Comparison of ENCODE assay signal across 8 mouse cellular contexts in the genomic region with DNA sequence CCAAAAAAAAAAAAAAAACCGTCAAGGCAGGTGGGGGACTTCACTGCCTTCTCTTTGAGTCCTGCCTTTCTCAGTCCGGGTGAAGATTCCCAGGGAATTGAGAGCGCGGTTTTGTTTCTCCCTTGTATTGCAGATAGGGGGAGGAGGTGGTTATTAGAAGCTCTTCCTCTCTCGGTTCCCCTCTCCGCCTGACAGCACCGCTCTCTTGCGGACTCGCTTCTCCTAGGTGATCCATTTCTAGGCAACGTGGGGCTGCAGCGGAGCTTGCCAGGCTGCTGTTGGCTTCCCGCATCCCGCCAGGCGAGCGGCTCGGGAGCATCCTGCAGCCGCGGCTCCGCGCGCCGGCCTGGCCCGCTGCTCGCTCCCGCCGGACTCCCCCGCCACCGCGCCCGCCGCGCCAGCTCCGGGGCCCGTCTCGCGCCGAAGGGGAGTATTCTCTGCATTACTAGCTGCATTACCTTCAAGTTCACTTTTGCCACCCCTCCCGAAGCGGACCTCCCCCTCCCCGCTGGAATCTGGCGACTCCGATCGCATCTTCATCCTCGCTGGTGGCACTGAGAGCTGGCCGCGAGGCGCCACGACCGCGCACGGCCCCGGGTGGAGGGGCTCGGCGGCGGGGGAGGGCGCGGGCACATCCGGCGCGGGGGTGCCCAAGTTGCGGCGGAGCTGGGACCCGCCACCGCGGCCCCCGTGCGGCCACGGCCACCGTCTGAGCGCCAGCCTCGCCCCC. TPM values are rescaled to one million over a fixed set of nuclear protein-coding genes. Genes with fewer than 3 reads are reported as not detected.
A peak's percentile ranks its signal among the peaks of the same experiment; 100 is the strongest.
DNase-seq lines count a peak whose midpoint lies in the region; ATAC-seq and TF ChIP-seq lines count a peak whose summit lies in the region.

A gene (plus strand): TSS at position 51 of the 730 bp plus-strand sequence.

- H3K27me3 ChIP-seq in lung, embryonic 15.5 days: peaks cover 42% of the 10 kb centered on the region
- H3K27me3 ChIP-seq in heart, embryonic 15.5 days: peaks cover 17% of the 10 kb centered on the region
- peaks cover 10% of the 10 kb centered on the region for H3K27me3 ChIP-seq in small intestine, adult 2 months (ENCODE audit: control insufficient read depth, insufficient read depth, low read length)

- TF ChIP-seq POLR2A in small intestine, adult 2 months (IDR thresholded peaks at IDR 0.05; ENCODE audit: low read depth, low read length): no peak

- peak within 1 kb of the TSS; percentile 32 for H3K9ac ChIP-seq in lung, embryonic 15.5 days
- H3K9ac ChIP-seq in heart, embryonic 15.5 days: peak within 1 kb of the TSS; percentile 63

- peak; percentile 58; the same call in 1 of the 2 replicates for ATAC-seq in lung, embryonic 15.5 days (ENCODE audit: borderline replicate concordance, extremely low read depth, low FRiP score, low TSS enrichment)
- no peak; the same call in 1 of the 2 replicates for ATAC-seq in heart, embryonic 15.5 days (replicated peaks; ENCODE audit: insufficient number of reproducible peaks, insufficient read depth, low FRiP score, low read depth)

- peak within 1 kb of the TSS; percentile 97 for H3K4me2 ChIP-seq in lung, embryonic 15.5 days
- peak within 1 kb of the TSS; percentile 98 for H3K4me2 ChIP-seq in heart, embryonic 15.5 days

- H3K36me3 ChIP-seq in lung, embryonic 15.5 days: no peaks in the 10 kb centered on the region
- no peaks in the 10 kb centered on the region for H3K36me3 ChIP-seq in heart, embryonic 15.5 days
- no peaks in the 10 kb centered on the region for H3K36me3 ChIP-seq in small intestine, adult 2 months (ENCODE audit: control insufficient read depth, insufficient read depth, low read length)

- no peak within 1 kb of the TSS for H3K27ac ChIP-seq in lung, embryonic 15.5 days
- no peak within 1 kb of the TSS for H3K27ac ChIP-seq in heart, embryonic 15.5 days
- H3K27ac ChIP-seq in small intestine, adult 2 months (ENCODE audit: insufficient read depth, low read depth, low read length): no peak within 1 kb of the TSS

- TF ChIP-seq CTCF in small intestine, adult 2 months (IDR thresholded peaks at IDR 0.05; ENCODE audit: extremely low read depth, insufficient read length, insufficient replicate concordance, low read depth, low read length): no peak

- under 1% methylated on average over 71 of the region's 71 CpGs for WGBS in lung, embryonic 15.5 days
- WGBS in heart, embryonic 15.5 days: under 1% methylated on average over 70 of the region's 71 CpGs
- 4% methylated on average over 66 of the region's 71 CpGs for WGBS in small intestine, adult 2 months

- H3K9me3 ChIP-seq in lung, embryonic 15.5 days: no peaks in the 10 kb centered on the region
- H3K9me3 ChIP-seq in heart, embryonic 15.5 days (replicated peaks): no peaks in the 10 kb centered on the region

- no peak for DNase-seq in lung, postnatal 36 days
- DNase-seq in embryo, embryonic 10.5 days (ENCODE audit: low spot score): peak; percentile 70
- peak; percentile 74 to 75 for DNase-seq in layer of hippocampus, postnatal 36 days
- peak; percentile 11 to 33 for DNase-seq in lung, postnatal 4 days
- DNase-seq in thymus, adult 18-20 months: no peak

- peaks cover 12% of the 10 kb centered on the region; the same call in 1 of the 2 replicates for H3K4me1 ChIP-seq in lung, embryonic 15.5 days
- peaks cover 11% of the 10 kb centered on the region for H3K4me1 ChIP-seq in heart, embryonic 15.5 days (replicated peaks)
- no peaks in the 10 kb centered on the region for H3K4me1 ChIP-seq in small intestine, adult 2 months (ENCODE audit: control insufficient read depth, insufficient read depth, insufficient read length, low read length)

- peak within 1 kb of the TSS; percentile 63 for H3K4me3 ChIP-seq in lung, embryonic 15.5 days
- peak within 1 kb of the TSS; percentile 84 for H3K4me3 ChIP-seq in heart, embryonic 15.5 days
- peak within 1 kb of the TSS; percentile 28 for H3K4me3 ChIP-seq in small intestine, adult 2 months (ENCODE audit: low read depth, low read length)

RNA-seq across cellular contexts. Expression of the gene that starts here (rescaled TPM):
- 1.1 TPM in 2 replicates for polyA plus RNA-seq in lung, embryonic 15.5 days (2015; fragmentation: Nextera tagmentation; extraction: Ambion mirVana)
- 0.52 and 0.63 TPM in 2 replicates for polyA plus RNA-seq in heart, embryonic 15.5 days (2015; fragmentation: Nextera tagmentation; extraction: Ambion mirVana)
- 10 to 100 TPM; 14.2 to 16.4 TPM for total RNA-seq in layer of hippocampus, postnatal 36 days (2021)
- polyA plus RNA-seq in small intestine, adult 2 months (2012; rRNA removed): 0.05 TPM in 1 of 2 replicates, not detected in the other

Comparison
In these comparisons a context has a peak if more than half of its experiments do, and no peak if none do; other contexts are left out.
1. DNase-seq: peak in embryo, embryonic 10.5 days (single experiment), layer of hippocampus, postnatal 36 days (2 of 2) and lung, postnatal 4 days (2 of 2); none in lung, postnatal 36 days (single experiment) and thymus, adult 18-20 months (0 of 2).
2. H3K4me3 ChIP-seq: peak in every context shown above with its lines; median percentile 84 in heart, embryonic 15.5 days; 63 in lung, embryonic 15.5 days; 28 in small intestine, adult 2 months.